Mouse (Mus musculus): ENCODE results near the gene Gm21885. TPM values are rescaled to one million over a fixed set of nuclear protein-coding genes. Genes with fewer than 3 reads are reported as not detected.
A peak's percentile ranks its signal among the peaks of the same experiment; 100 is the strongest.

Gm21885 gene
- total and polyA plus RNA-seq, 3 experiments, result not detected

DNA sequence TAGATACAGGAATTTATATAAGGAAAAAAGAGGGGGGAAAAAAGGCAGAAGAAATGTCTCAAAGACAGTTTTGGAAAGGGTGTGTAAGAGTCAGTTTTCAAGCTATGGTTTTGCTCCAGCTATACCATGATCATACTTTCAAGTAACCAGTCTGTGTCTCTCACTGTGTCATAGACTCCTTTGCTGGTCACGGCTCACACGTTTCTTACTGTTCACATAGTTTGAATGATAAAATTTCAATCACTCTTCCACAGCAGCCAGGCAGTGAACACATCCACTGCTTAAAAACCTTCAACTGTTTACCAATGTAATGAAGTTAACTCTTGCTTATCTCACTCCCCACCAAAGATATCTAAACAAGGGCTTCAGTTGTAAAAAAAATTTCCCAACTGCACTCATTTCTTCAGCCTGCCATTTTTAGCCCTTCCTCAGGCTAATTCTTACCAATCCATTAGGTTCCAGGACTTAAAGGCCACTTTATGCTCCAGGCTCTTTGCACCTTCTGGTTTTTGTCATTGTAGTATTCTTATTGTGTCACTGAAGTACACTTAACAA, 32.5 kb downstream of the Gm21885 start:
- peaks cover 68% of the 10 kb centered on the region for H3K36me3 ChIP-seq (replicated peaks)
- DNase-seq (ENCODE audit: low spot score), result no peak

DNA sequence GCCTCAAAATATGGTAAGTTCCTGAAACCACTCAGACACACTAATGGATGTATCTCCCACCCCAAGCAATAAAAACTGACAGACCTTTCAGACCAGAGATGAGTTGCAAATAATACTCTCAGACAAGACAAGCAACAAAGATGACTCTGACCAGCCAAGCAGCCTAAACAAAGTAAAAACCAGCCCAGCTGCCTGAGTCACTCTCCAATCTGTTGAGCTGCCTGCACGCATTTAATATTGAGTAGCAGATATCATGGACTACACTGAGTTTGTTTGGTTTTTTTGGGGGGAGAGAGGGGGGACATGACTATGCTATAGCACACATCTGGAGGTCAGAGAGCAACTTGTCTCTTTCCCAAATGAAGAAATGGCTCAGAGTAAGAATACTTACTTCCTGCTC, 33.6 kb downstream of the Gm21885 start:
- DNase-seq (ENCODE audit: low spot score) (no peak), ATAC-seq (ENCODE audit: extremely low read depth, insufficient number of reproducible peaks, low FRiP score, poor library complexity, severe bottlenecking) (peak; percentile 22; the same call in 1 of the 2 replicates)
- no peak overlapping the region; the same call in 1 of the 2 replicates for H3K4me3 ChIP-seq (ENCODE audit: low read depth, low read length)
- peaks cover 82% of the 10 kb centered on the region for H3K4me1 ChIP-seq (ENCODE audit: insufficient read depth, low read depth, low read length)
- H3K9me3 ChIP-seq (replicated peaks), result no peaks in the 10 kb centered on the region
- no peaks in the 10 kb centered on the region for H3K27me3 ChIP-seq (ENCODE audit: insufficient read depth, low read length)
- TF ChIP-seq CTCF (IDR thresholded peaks at IDR 0.05; ENCODE audit: low read depth, low read length) (no peak), TAL1 (conservative IDR thresholded peaks at IDR 0.05; ENCODE audit: low read depth, low read length) (no peak), GATA2 (IDR thresholded peaks at IDR 0.05; ENCODE audit: borderline replicate concordance, low read depth, low read length) (no peak), POLR2AphosphoS5 (IDR thresholded peaks at IDR 0.05; ENCODE audit: insufficient replicate concordance, low read depth, low read length) (no peak), GATA1 (IDR thresholded peaks at IDR 0.05; ENCODE audit: borderline replicate concordance, low read length) (no peak)
- H3K36me3 ChIP-seq (replicated peaks), result peaks cover 63% of the 10 kb centered on the region

More for the DNA sequence above, 32.5 kb downstream of the Gm21885 start:
- Histone ChIP-seq H3K9me3 (replicated peaks) (no peaks in the 10 kb centered on the region), H3K4me3 (ENCODE audit: low read depth, low read length) (no peak overlapping the region), H3K4me1 (ENCODE audit: insufficient read depth, low read depth, low read length) (peaks cover 74% of the 10 kb centered on the region), H3K27me3 (ENCODE audit: insufficient read depth, low read length) (no peaks in the 10 kb centered on the region)
- no peak for TF ChIP-seq CTCF (IDR thresholded peaks at IDR 0.05; ENCODE audit: low read depth, low read length)
- TF ChIP-seq POLR2AphosphoS5 (IDR thresholded peaks at IDR 0.05; ENCODE audit: insufficient replicate concordance, low read depth, low read length), result no peak
- no peak for TF ChIP-seq GATA1 (IDR thresholded peaks at IDR 0.05; ENCODE audit: borderline replicate concordance, low read length)
- no peak for TF ChIP-seq TAL1 (conservative IDR thresholded peaks at IDR 0.05; ENCODE audit: low read depth, low read length)
- ATAC-seq (ENCODE audit: extremely low read depth, insufficient number of reproducible peaks, low FRiP score, poor library complexity, severe bottlenecking), result no peak

DNA sequence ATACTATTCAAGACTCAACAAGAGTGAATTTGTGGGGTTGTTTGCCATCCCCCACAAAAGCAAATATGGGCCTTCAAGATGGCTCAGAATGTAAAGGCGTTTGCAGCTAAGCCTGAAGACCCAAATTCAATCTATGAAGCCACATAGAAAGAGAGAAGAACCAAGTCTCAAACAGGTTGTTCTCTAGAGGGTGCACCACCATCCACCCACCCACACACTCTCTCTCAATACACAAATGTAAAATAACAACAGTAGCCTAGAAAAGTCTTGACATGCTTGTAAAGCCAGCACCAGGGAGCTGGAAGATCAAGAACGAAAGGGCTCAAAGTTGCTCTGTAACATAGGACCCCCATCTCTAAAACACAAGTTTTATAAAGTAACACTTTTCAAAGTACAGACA, 34.9 kb downstream of the Gm21885 start:
- Histone ChIP-seq H3K4me3 (ENCODE audit: low read depth, low read length) (no peak overlapping the region), H3K9me3 (replicated peaks) (no peaks in the 10 kb centered on the region), H3K4me1 (ENCODE audit: insufficient read depth, low read depth, low read length) (peaks cover 73% of the 10 kb centered on the region), H3K27me3 (ENCODE audit: insufficient read depth, low read length) (no peaks in the 10 kb centered on the region), H3K36me3 (replicated peaks) (peaks cover 52% of the 10 kb centered on the region)
- ATAC-seq (ENCODE audit: extremely low read depth, insufficient number of reproducible peaks, low FRiP score, poor library complexity, severe bottlenecking) (no peak), DNase-seq (ENCODE audit: low spot score) (no peak)
- TF ChIP-seq POLR2AphosphoS5 (IDR thresholded peaks at IDR 0.05; ENCODE audit: insufficient replicate concordance, low read depth, low read length) (no peak), CTCF (IDR thresholded peaks at IDR 0.05; ENCODE audit: low read depth, low read length) (no peak), GATA1 (IDR thresholded peaks at IDR 0.05; ENCODE audit: borderline replicate concordance, low read length) (no peak), TAL1 (conservative IDR thresholded peaks at IDR 0.05; ENCODE audit: low read depth, low read length) (no peak), GATA2 (IDR thresholded peaks at IDR 0.05; ENCODE audit: borderline replicate concordance, low read depth, low read length) (no peak)

DNA sequence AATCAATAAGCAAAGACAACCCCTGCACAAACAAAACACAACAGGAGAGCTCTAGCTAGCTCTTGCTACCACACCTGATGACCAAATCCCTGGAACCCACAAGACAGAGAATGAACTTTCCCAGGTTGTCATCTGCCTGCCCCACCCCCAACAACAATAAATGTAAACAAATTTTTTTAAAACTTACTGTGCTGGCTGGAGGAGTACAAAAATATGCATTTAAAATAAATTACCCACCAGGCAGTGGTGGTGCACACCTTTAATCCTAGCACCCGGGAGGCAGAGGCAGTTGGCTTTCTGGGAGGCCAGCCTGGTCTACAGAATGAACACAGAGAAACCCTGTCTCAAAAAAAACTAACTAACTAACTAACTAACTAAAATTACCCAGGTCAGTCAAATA, 35.3 kb downstream of the Gm21885 start:
- Histone ChIP-seq H3K4me3 (ENCODE audit: low read depth, low read length) (no peak overlapping the region; the same call in 1 of the 2 replicates), H3K27me3 (ENCODE audit: insufficient read depth, low read length) (no peaks in the 10 kb centered on the region), H3K4me1 (ENCODE audit: insufficient read depth, low read depth, low read length) (peaks cover 70% of the 10 kb centered on the region), H3K9me3 (replicated peaks) (no peaks in the 10 kb centered on the region), H3K36me3 (replicated peaks) (peaks cover 50% of the 10 kb centered on the region)
- no peak for DNase-seq (ENCODE audit: low spot score)
- TF ChIP-seq CTCF (IDR thresholded peaks at IDR 0.05; ENCODE audit: low read depth, low read length) (no peak), TAL1 (conservative IDR thresholded peaks at IDR 0.05; ENCODE audit: low read depth, low read length) (no peak), POLR2AphosphoS5 (IDR thresholded peaks at IDR 0.05; ENCODE audit: insufficient replicate concordance, low read depth, low read length) (no peak), GATA2 (IDR thresholded peaks at IDR 0.05; ENCODE audit: borderline replicate concordance, low read depth, low read length) (no peak), GATA1 (IDR thresholded peaks at IDR 0.05; ENCODE audit: borderline replicate concordance, low read length) (no peak)
- ATAC-seq (ENCODE audit: extremely low read depth, insufficient number of reproducible peaks, low FRiP score, poor library complexity, severe bottlenecking), result no peak

DNA sequence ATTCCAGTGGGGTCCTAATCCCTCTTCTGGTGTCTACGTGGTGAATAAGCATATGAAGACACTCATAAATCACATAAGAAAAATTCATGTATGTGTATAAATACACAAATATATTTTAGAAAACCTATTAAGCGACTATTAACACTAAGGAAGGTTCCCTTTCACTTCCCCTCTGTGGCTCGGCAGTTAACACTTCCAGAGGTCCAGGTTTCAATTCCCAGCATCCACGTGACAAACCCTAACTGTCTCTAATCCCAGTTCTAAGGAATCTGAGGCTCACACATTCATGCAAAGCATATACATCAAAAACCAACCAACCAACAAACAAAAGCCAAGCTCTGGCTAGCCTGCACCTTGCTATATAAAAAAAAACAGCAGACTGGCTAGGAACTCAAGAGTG, 35.8 kb downstream of the Gm21885 start:
- H3K4me1 ChIP-seq (ENCODE audit: insufficient read depth, low read depth, low read length), result peaks cover 72% of the 10 kb centered on the region
- TF ChIP-seq CTCF (IDR thresholded peaks at IDR 0.05; ENCODE audit: low read depth, low read length) (no peak), TAL1 (conservative IDR thresholded peaks at IDR 0.05; ENCODE audit: low read depth, low read length) (no peak), GATA2 (IDR thresholded peaks at IDR 0.05; ENCODE audit: borderline replicate concordance, low read depth, low read length) (no peak), POLR2AphosphoS5 (IDR thresholded peaks at IDR 0.05; ENCODE audit: insufficient replicate concordance, low read depth, low read length) (no peak), GATA1 (IDR thresholded peaks at IDR 0.05; ENCODE audit: borderline replicate concordance, low read length) (no peak)
- no peak overlapping the region; the same call in 1 of the 2 replicates for H3K4me3 ChIP-seq (ENCODE audit: low read depth, low read length)
- no peaks in the 10 kb centered on the region for H3K27me3 ChIP-seq (ENCODE audit: insufficient read depth, low read length)
- no peaks in the 10 kb centered on the region for H3K9me3 ChIP-seq (replicated peaks)
- DNase-seq (ENCODE audit: low spot score), result no peak
- no peak for ATAC-seq (ENCODE audit: extremely low read depth, insufficient number of reproducible peaks, low FRiP score, poor library complexity, severe bottlenecking)
- H3K36me3 ChIP-seq (replicated peaks), result peaks cover 47% of the 10 kb centered on the region

DNA sequence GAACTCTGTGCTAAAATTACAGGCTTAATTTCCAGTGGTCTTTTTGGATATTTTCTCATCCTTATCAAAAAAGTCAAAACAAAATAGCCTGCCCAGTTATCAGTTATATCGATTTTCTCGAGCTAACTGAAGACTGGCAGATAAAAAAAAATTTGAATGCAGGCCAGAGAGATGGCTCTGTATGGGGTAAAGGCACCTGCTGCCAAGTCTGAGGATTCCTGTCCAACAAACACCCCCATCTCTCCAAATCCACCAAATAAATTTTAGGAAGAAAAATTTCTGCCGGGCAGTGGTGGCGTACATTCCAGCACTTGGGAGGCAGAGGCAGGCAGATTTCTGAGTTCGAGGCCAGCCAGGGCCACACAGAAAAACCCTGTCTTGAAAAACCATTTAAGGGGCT, 36.4 kb downstream of the Gm21885 start:
- H3K4me3 ChIP-seq (ENCODE audit: low read depth, low read length), result peak overlapping the region; percentile 44; the same call in 1 of the 2 replicates
- H3K9me3 ChIP-seq (replicated peaks), result no peaks in the 10 kb centered on the region
- no peaks in the 10 kb centered on the region for H3K27me3 ChIP-seq (ENCODE audit: insufficient read depth, low read length)
- TF ChIP-seq CTCF (IDR thresholded peaks at IDR 0.05; ENCODE audit: low read depth, low read length) (no peak), GATA1 (IDR thresholded peaks at IDR 0.05; ENCODE audit: borderline replicate concordance, low read length) (no peak), TAL1 (conservative IDR thresholded peaks at IDR 0.05; ENCODE audit: low read depth, low read length) (no peak), GATA2 (IDR thresholded peaks at IDR 0.05; ENCODE audit: borderline replicate concordance, low read depth, low read length) (no peak), POLR2AphosphoS5 (IDR thresholded peaks at IDR 0.05; ENCODE audit: insufficient replicate concordance, low read depth, low read length) (no peak)
- ATAC-seq (ENCODE audit: extremely low read depth, insufficient number of reproducible peaks, low FRiP score, poor library complexity, severe bottlenecking) (no peak), DNase-seq (ENCODE audit: low spot score) (no peak)
- peaks cover 41% of the 10 kb centered on the region for H3K36me3 ChIP-seq (replicated peaks)
- H3K4me1 ChIP-seq (ENCODE audit: insufficient read depth, low read depth, low read length), result peaks cover 72% of the 10 kb centered on the region
